ENCODE assay signal across 13 mouse cellular contexts in the genomic region with DNA sequence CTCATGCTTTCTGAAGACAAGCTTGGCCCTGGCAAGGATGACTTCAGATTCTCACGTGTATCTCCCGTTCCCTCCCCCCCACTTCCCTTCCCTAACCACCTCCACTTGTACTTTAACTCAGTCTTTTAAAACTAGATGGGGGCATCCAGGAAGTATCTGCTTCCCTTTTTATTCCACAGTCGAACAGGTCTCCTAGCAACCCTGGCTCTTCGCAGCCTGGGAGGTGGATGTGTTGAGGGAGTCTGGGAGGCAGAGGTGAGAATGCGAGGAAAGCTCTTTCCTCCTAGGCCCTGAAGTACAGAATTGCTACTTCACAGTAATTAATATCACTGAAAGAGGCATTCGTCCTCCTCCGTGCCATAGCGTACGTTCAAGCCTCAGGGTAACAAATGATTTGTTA. TPM values are rescaled to one million over a fixed set of nuclear protein-coding genes. Genes with fewer than 3 reads are reported as not detected.
DNase-seq lines count a peak whose midpoint lies in the region; ATAC-seq and TF ChIP-seq lines count a peak whose summit lies in the region.
"Had no signal": no experiment of that assay in that cellular context is flagged by ENCODE, and none has a peak within 500 bp of the region (broad histone marks: within the 10 kb centered on the region; RNA-seq: fewer than 3 reads in every experiment).

No protein-coding gene starts in this region.

- no peaks in the 10 kb centered on the region for H3K9me3 ChIP-seq in hindbrain, embryonic 15.5 days
- H3K9me3 ChIP-seq in hindbrain, embryonic 11.5 days (ENCODE audit: control insufficient read depth, low read length): no peaks in the 10 kb centered on the region
- H3K9me3 ChIP-seq in forebrain, postnatal 0 days (ENCODE audit: low read length): no peaks in the 10 kb centered on the region
- H3K9me3 ChIP-seq: embryonic facial prominence, embryonic 13.5 days; heart, embryonic 13.5 days had no signal

- 31% methylated on average over 9 of the region's 9 CpGs for WGBS in hindbrain, embryonic 15.5 days
- 59% methylated on average over 9 of the region's 9 CpGs for WGBS in hindbrain, embryonic 11.5 days
- WGBS in forebrain, postnatal 0 days: 43% methylated on average over 9 of the region's 9 CpGs

- no peaks in the 10 kb centered on the region for H3K36me3 ChIP-seq in hindbrain, embryonic 15.5 days
- H3K36me3 ChIP-seq in hindbrain, embryonic 11.5 days (ENCODE audit: control insufficient read depth, insufficient read depth, low read length): no peaks in the 10 kb centered on the region
- H3K36me3 ChIP-seq in forebrain, postnatal 0 days (ENCODE audit: insufficient read depth): no peaks in the 10 kb centered on the region
- H3K36me3 ChIP-seq: embryonic facial prominence, embryonic 13.5 days; heart, embryonic 13.5 days had no signal

- peaks cover 18% of the 10 kb centered on the region for H3K4me1 ChIP-seq in hindbrain, embryonic 15.5 days (replicated peaks)
- H3K4me1 ChIP-seq in hindbrain, embryonic 11.5 days (replicated peaks; ENCODE audit: control insufficient read depth, insufficient read depth, low read length): 0 out of 2 replicates have a peak, but pooled peaks cover 2% of the 10 kb centered on the region
- H3K4me1 ChIP-seq in forebrain, postnatal 0 days (ENCODE audit: insufficient read depth): no peaks in the 10 kb centered on the region
- H3K4me1 ChIP-seq: heart, embryonic 13.5 days had no signal

- peak; percentile 67 for ATAC-seq in hindbrain, embryonic 15.5 days (ENCODE audit: low FRiP score, low read depth)
- no peak for ATAC-seq in hindbrain, embryonic 11.5 days (ENCODE audit: low FRiP score)
- ATAC-seq in forebrain, postnatal 0 days: peak; percentile 87
- ATAC-seq: lung, postnatal 0 days had no signal

- H3K27me3 ChIP-seq in hindbrain, embryonic 15.5 days: no peaks in the 10 kb centered on the region
- no peaks in the 10 kb centered on the region for H3K27me3 ChIP-seq in hindbrain, embryonic 11.5 days (ENCODE audit: control insufficient read depth, insufficient read depth, low read length)
- H3K27me3 ChIP-seq in forebrain, postnatal 0 days (ENCODE audit: insufficient read depth, low read length): no peaks in the 10 kb centered on the region
- H3K27me3 ChIP-seq: embryonic facial prominence, embryonic 13.5 days; heart, embryonic 13.5 days had no signal

- H3K4me2 ChIP-seq in hindbrain, embryonic 15.5 days: no peak overlapping the region
- no peak overlapping the region for H3K4me2 ChIP-seq in hindbrain, embryonic 11.5 days (replicated peaks; ENCODE audit: low read depth, low read length)
- H3K4me2 ChIP-seq in forebrain, postnatal 0 days (ENCODE audit: low read depth): no peak overlapping the region
- H3K4me2 ChIP-seq: embryonic facial prominence, embryonic 13.5 days; heart, embryonic 13.5 days had no signal

- no peak overlapping the region for H3K9ac ChIP-seq in hindbrain, embryonic 15.5 days
- no peak overlapping the region for H3K9ac ChIP-seq in hindbrain, embryonic 11.5 days (ENCODE audit: low read depth, low read length)
- H3K9ac ChIP-seq in forebrain, postnatal 0 days: no peak overlapping the region
- H3K9ac ChIP-seq: embryonic facial prominence, embryonic 13.5 days; heart, embryonic 13.5 days had no signal

- no peak for DNase-seq in hindbrain, embryonic 11.5 days (ENCODE audit: low spot score)
- peak; percentile 57 for DNase-seq in forebrain, postnatal 0 days
- DNase-seq in left cerebral cortex, adult 9 months (ENCODE audit: low spot score in 2 of 2): peak; percentile 78 to 80
- peak; percentile 57 for DNase-seq in right cerebral cortex, postnatal 14 days
- no peak for DNase-seq in kidney, postnatal 36 days
- no peak for DNase-seq in thymus, postnatal 0 days (ENCODE audit: low spot score)
- DNase-seq: cerebellum, postnatal 10 days; gastrocnemius, adult 2 months; thymus, adult 18-20 months had no signal

- no peak for TF ChIP-seq CTCF in forebrain, postnatal 0 days (IDR thresholded peaks at IDR 0.05; ENCODE audit: low read depth)

- H3K4me3 ChIP-seq in hindbrain, embryonic 15.5 days: no peak overlapping the region
- H3K4me3 ChIP-seq in hindbrain, embryonic 11.5 days (ENCODE audit: low read depth, low read length): no peak overlapping the region
- no peak overlapping the region for H3K4me3 ChIP-seq in forebrain, postnatal 0 days (ENCODE audit: low read depth, low read length)
- H3K4me3 ChIP-seq: embryonic facial prominence, embryonic 13.5 days; gastrocnemius, adult 2 months; heart, embryonic 13.5 days had no signal

- H3K27ac ChIP-seq in hindbrain, embryonic 15.5 days (replicated peaks): no peak overlapping the region
- no peak overlapping the region for H3K27ac ChIP-seq in hindbrain, embryonic 11.5 days (ENCODE audit: low read depth, low read length)
- H3K27ac ChIP-seq in forebrain, postnatal 0 days (ENCODE audit: low read depth, low read length): no peak overlapping the region
- H3K27ac ChIP-seq: embryonic facial prominence, embryonic 13.5 days; gastrocnemius, adult 2 months; heart, embryonic 13.5 days had no signal

RNA-seq across cellular contexts. Expression of a gene that starts 18.4 kb away (rescaled TPM):
- polyA plus RNA-seq in hindbrain, embryonic 15.5 days (2015; fragmentation: Nextera tagmentation; extraction: Ambion mirVana): 25.4 and 25.8 TPM in 2 replicates
- 23.3 and 23.6 TPM in 2 replicates for polyA plus RNA-seq in hindbrain, embryonic 11.5 days (2014; fragmentation: Nextera tagmentation; extraction: Ambion mirVana)
- 30.2 and 37.3 TPM in 2 replicates for total RNA-seq in forebrain, postnatal 0 days (2014; rRNA removed)
- polyA plus RNA-seq in forebrain, postnatal 0 days (2015; fragmentation: Nextera tagmentation; extraction: Ambion mirVana): 13.3 and 19.5 TPM in 2 replicates
- 16.2 and 16.8 TPM in 2 replicates for polyA plus RNA-seq in thymus, postnatal 0 days (2015; fragmentation: Nextera tagmentation; extraction: Ambion mirVana)

Comparison
In these comparisons a context has a peak if more than half of its experiments do, and no peak if none do; other contexts are left out.
1. DNase-seq: peak in forebrain, postnatal 0 days (single experiment), left cerebral cortex, adult 9 months (2 of 2) and right cerebral cortex, postnatal 14 days (single experiment); none in hindbrain, embryonic 11.5 days (single experiment), kidney, postnatal 36 days (0 of 2) and thymus, postnatal 0 days (single experiment).